ENCODE assay signal across 11 mouse cellular contexts in genomic region chr1:133713009-133713370, GRCm38 (mm10). TPM values are rescaled to one million over a fixed set of nuclear protein-coding genes. Genes with fewer than 3 reads are reported as not detected.
A peak's percentile ranks its signal among the peaks of the same experiment; 100 is the strongest.
DNase-seq lines count a peak whose midpoint lies in the region; ATAC-seq lines count a peak whose summit lies in the region.
"Had no signal": no experiment of that assay in that cellular context is flagged by ENCODE, and none has a peak within 500 bp of the region (broad histone marks: within the 10 kb centered on the region; RNA-seq: fewer than 3 reads in every experiment).

No protein-coding gene starts in this region.

- H3K9ac ChIP-seq in forebrain, embryonic 15.5 days (replicated peaks) = no peak overlapping the region
- H3K9ac ChIP-seq in liver, embryonic 13.5 days = no peak overlapping the region
- H3K9ac ChIP-seq in liver, embryonic 12.5 days = no peak overlapping the region
- H3K9ac ChIP-seq in liver, embryonic 16.5 days (ENCODE audit: low read depth, low read length) = no peak overlapping the region
- H3K9ac ChIP-seq: heart, embryonic 15.5 days had no signal

- no peak overlapping the region for H3K4me2 ChIP-seq in forebrain, embryonic 15.5 days (replicated peaks)
- no peak overlapping the region for H3K4me2 ChIP-seq in liver, embryonic 13.5 days
- H3K4me2 ChIP-seq in liver, embryonic 12.5 days = no peak overlapping the region
- no peak overlapping the region for H3K4me2 ChIP-seq in liver, embryonic 16.5 days (ENCODE audit: low read depth, low read length)
- H3K4me2 ChIP-seq: heart, embryonic 15.5 days had no signal

- H3K36me3 ChIP-seq in forebrain, embryonic 10.5 days (replicated peaks) = no peaks in the 10 kb centered on the region
- H3K36me3 ChIP-seq in forebrain, embryonic 15.5 days = peaks cover 9% of the 10 kb centered on the region; the same call in 1 of the 2 replicates
- H3K36me3 ChIP-seq in liver, embryonic 13.5 days = peaks cover 100% of the 10 kb centered on the region
- peaks cover 100% of the 10 kb centered on the region for H3K36me3 ChIP-seq in liver, embryonic 12.5 days
- H3K36me3 ChIP-seq in embryonic facial prominence, embryonic 10.5 days (replicated peaks) = peaks cover 7% of the 10 kb centered on the region; the same call in 1 of the 2 replicates
- peaks cover 76% of the 10 kb centered on the region for H3K36me3 ChIP-seq in liver, embryonic 16.5 days (ENCODE audit: control insufficient read depth, insufficient read depth)
- H3K36me3 ChIP-seq: heart, embryonic 15.5 days had no signal

- no peak for DNase-seq in forebrain, embryonic 10.5 days (ENCODE audit: extremely low spot score, low spot score)
- DNase-seq in liver, embryonic 13.5 days = no peak
- peak; percentile 22 for DNase-seq in embryonic facial prominence, embryonic 10.5 days (ENCODE audit: low spot score)
- DNase-seq in retina, embryonic 14.5 days (ENCODE audit: low spot score) = no peak
- DNase-seq: cerebellum, postnatal 14 days had no signal

- no peaks in the 10 kb centered on the region for H3K9me3 ChIP-seq in forebrain, embryonic 10.5 days
- no peaks in the 10 kb centered on the region for H3K9me3 ChIP-seq in forebrain, embryonic 15.5 days
- no peaks in the 10 kb centered on the region for H3K9me3 ChIP-seq in liver, embryonic 13.5 days (replicated peaks)
- no peaks in the 10 kb centered on the region for H3K9me3 ChIP-seq in liver, embryonic 12.5 days (replicated peaks)
- H3K9me3 ChIP-seq in embryonic facial prominence, embryonic 10.5 days = no peaks in the 10 kb centered on the region
- H3K9me3 ChIP-seq in liver, embryonic 16.5 days (replicated peaks; ENCODE audit: control insufficient read depth, low read length) = no peaks in the 10 kb centered on the region
- H3K9me3 ChIP-seq: heart, embryonic 15.5 days had no signal

- no peak for ATAC-seq in forebrain, embryonic 15.5 days (replicated peaks)
- ATAC-seq in liver, embryonic 13.5 days (ENCODE audit: low read depth) = peak; percentile 43
- no peak for ATAC-seq in liver, embryonic 12.5 days
- ATAC-seq in liver, embryonic 16.5 days (ENCODE audit: low read depth) = peak; percentile 65
- ATAC-seq in frontal cortex, adult (ENCODE audit: low TSS enrichment) = no peak

- 0 out of 2 replicates have a peak overlapping the region, but pooled peaks have one; percentile 53 for H3K27ac ChIP-seq in forebrain, embryonic 10.5 days
- no peak overlapping the region for H3K27ac ChIP-seq in forebrain, embryonic 15.5 days (replicated peaks)
- H3K27ac ChIP-seq in liver, embryonic 13.5 days = peak overlapping the region; percentile 44
- H3K27ac ChIP-seq in liver, embryonic 12.5 days = no peak overlapping the region
- peak overlapping the region; percentile 69 for H3K27ac ChIP-seq in embryonic facial prominence, embryonic 10.5 days (replicated peaks)
- no peak overlapping the region for H3K27ac ChIP-seq in liver, embryonic 16.5 days (ENCODE audit: low read length)
- H3K27ac ChIP-seq: heart, embryonic 15.5 days; layer of hippocampus, adult 2 months had no signal

- no peak overlapping the region for H3K4me3 ChIP-seq in forebrain, embryonic 10.5 days
- no peak overlapping the region for H3K4me3 ChIP-seq in forebrain, embryonic 15.5 days
- H3K4me3 ChIP-seq in liver, embryonic 13.5 days (replicated peaks) = no peak overlapping the region
- H3K4me3 ChIP-seq in liver, embryonic 12.5 days = no peak overlapping the region
- H3K4me3 ChIP-seq in embryonic facial prominence, embryonic 10.5 days = no peak overlapping the region
- no peak overlapping the region for H3K4me3 ChIP-seq in liver, embryonic 16.5 days (ENCODE audit: low read depth, low read length)
- H3K4me3 ChIP-seq: heart, embryonic 15.5 days; layer of hippocampus, adult 2 months had no signal

- H3K27me3 ChIP-seq in forebrain, embryonic 10.5 days (ENCODE audit: poor library complexity, severe bottlenecking) = no peaks in the 10 kb centered on the region
- no peaks in the 10 kb centered on the region for H3K27me3 ChIP-seq in forebrain, embryonic 15.5 days
- no peaks in the 10 kb centered on the region for H3K27me3 ChIP-seq in liver, embryonic 13.5 days
- H3K27me3 ChIP-seq in liver, embryonic 12.5 days (replicated peaks) = no peaks in the 10 kb centered on the region
- no peaks in the 10 kb centered on the region for H3K27me3 ChIP-seq in embryonic facial prominence, embryonic 10.5 days (replicated peaks; ENCODE audit: low read depth, poor library complexity, severe bottlenecking)
- H3K27me3 ChIP-seq in liver, embryonic 16.5 days (ENCODE audit: control insufficient read depth, insufficient read depth, low read depth, low read length) = no peaks in the 10 kb centered on the region
- H3K27me3 ChIP-seq: heart, embryonic 15.5 days had no signal

- H3K4me1 ChIP-seq in forebrain, embryonic 10.5 days = peaks cover 49% of the 10 kb centered on the region
- H3K4me1 ChIP-seq in forebrain, embryonic 15.5 days = 0 out of 2 replicates have a peak, but pooled peaks cover 8% of the 10 kb centered on the region
- H3K4me1 ChIP-seq in liver, embryonic 13.5 days (replicated peaks) = peaks cover 43% of the 10 kb centered on the region
- peaks cover 12% of the 10 kb centered on the region; the same call in 1 of the 2 replicates for H3K4me1 ChIP-seq in liver, embryonic 12.5 days
- H3K4me1 ChIP-seq in embryonic facial prominence, embryonic 10.5 days = peaks cover 52% of the 10 kb centered on the region
- peaks cover 5% of the 10 kb centered on the region for H3K4me1 ChIP-seq in liver, embryonic 16.5 days (ENCODE audit: control insufficient read depth, low read depth, low read length)

- WGBS in forebrain, embryonic 10.5 days = 41% methylated on average over 2 of the region's 2 CpGs
- 39% methylated on average over 2 of the region's 2 CpGs for whole genome bisulfite sequencing in forebrain, embryonic 15.5 days
- 66% methylated on average over 2 of the region's 2 CpGs for WGBS in liver, embryonic 13.5 days (ENCODE audit: insufficient replicate concordance)
- WGBS in liver, embryonic 12.5 days (ENCODE audit: insufficient replicate concordance) = 70% methylated on average over 2 of the region's 2 CpGs
- 23% methylated on average over 2 of the region's 2 CpGs for WGBS in embryonic facial prominence, embryonic 10.5 days
- 74% methylated on average over 2 of the region's 2 CpGs for WGBS in liver, embryonic 16.5 days (ENCODE audit: insufficient replicate concordance)

RNA-seq across cellular contexts. Expression of gene Lax1, which starts 23.1 kb away (rescaled TPM):
- polyA plus RNA-seq in forebrain, embryonic 10.5 days (2016; fragmentation: Nextera tagmentation; extraction: Ambion mirVana) = 0.44 and 0.93 TPM in 2 replicates
- not detected in 2 replicates for polyA plus RNA-seq in forebrain, embryonic 15.5 days (2015; fragmentation: Nextera tagmentation; extraction: Ambion mirVana)
- 0.28 and 0.65 TPM in 2 replicates for polyA plus RNA-seq in liver, embryonic 13.5 days (2015; fragmentation: Nextera tagmentation; extraction: Ambion mirVana)
- 0.61 TPM in 2 replicates for polyA plus RNA-seq in liver, embryonic 12.5 days (2016; fragmentation: Nextera tagmentation; extraction: Ambion mirVana)
- polyA plus RNA-seq in embryonic facial prominence, embryonic 10.5 days (2016; fragmentation: Nextera tagmentation; extraction: Ambion mirVana) = 0.16 and 0.39 TPM in 2 replicates
- polyA plus RNA-seq in liver, embryonic 16.5 days (2015; fragmentation: Nextera tagmentation; extraction: Ambion mirVana) = 0.51 and 0.78 TPM in 2 replicates

RNA-seq across cellular contexts. Expression of gene Gm38394, which starts 51.9 kb away (rescaled TPM):
- 4.3 and 4.4 TPM in 2 replicates for polyA plus RNA-seq in forebrain, embryonic 10.5 days (2016; fragmentation: Nextera tagmentation; extraction: Ambion mirVana)
- 3.6 TPM in 2 replicates for polyA plus RNA-seq in forebrain, embryonic 15.5 days (2015; fragmentation: Nextera tagmentation; extraction: Ambion mirVana)
- polyA plus RNA-seq in liver, embryonic 13.5 days (2015; fragmentation: Nextera tagmentation; extraction: Ambion mirVana) = 0.97 and 1.2 TPM in 2 replicates
- 2.0 and 2.2 TPM in 2 replicates for polyA plus RNA-seq in liver, embryonic 12.5 days (2016; fragmentation: Nextera tagmentation; extraction: Ambion mirVana)
- 5.0 and 6.3 TPM in 2 replicates for polyA plus RNA-seq in embryonic facial prominence, embryonic 10.5 days (2016; fragmentation: Nextera tagmentation; extraction: Ambion mirVana)
- 1.4 TPM in 2 replicates for polyA plus RNA-seq in liver, embryonic 16.5 days (2015; fragmentation: Nextera tagmentation; extraction: Ambion mirVana)

RNA-seq across cellular contexts. Expression of gene Zbed6, which starts 52.3 kb away (rescaled TPM):
- not detected in 2 replicates for polyA plus RNA-seq in forebrain, embryonic 10.5 days (2016; fragmentation: Nextera tagmentation; extraction: Ambion mirVana)
- polyA plus RNA-seq in forebrain, embryonic 15.5 days (2015; fragmentation: Nextera tagmentation; extraction: Ambion mirVana) = not detected in 2 replicates
- polyA plus RNA-seq in liver, embryonic 13.5 days (2015; fragmentation: Nextera tagmentation; extraction: Ambion mirVana) = not detected in 2 replicates
- polyA plus RNA-seq in liver, embryonic 12.5 days (2016; fragmentation: Nextera tagmentation; extraction: Ambion mirVana) = not detected in 2 replicates
- polyA plus RNA-seq in embryonic facial prominence, embryonic 10.5 days (2016; fragmentation: Nextera tagmentation; extraction: Ambion mirVana) = not detected in 2 replicates
- polyA plus RNA-seq in liver, embryonic 16.5 days (2015; fragmentation: Nextera tagmentation; extraction: Ambion mirVana) = not detected in 2 replicates
- polyA plus RNA-seq: heart, embryonic 15.5 days had no signal

Comparison
In these comparisons a context has a peak if more than half of its experiments do, and no peak if none do; other contexts are left out.
1. H3K27ac ChIP-seq: peak in forebrain, embryonic 10.5 days (single experiment), liver, embryonic 13.5 days (single experiment) and embryonic facial prominence, embryonic 10.5 days (single experiment); none in forebrain, embryonic 15.5 days (single experiment), liver, embryonic 12.5 days (single experiment) and liver, embryonic 16.5 days (single experiment).
2. ATAC-seq: peak in liver, embryonic 13.5 days (single experiment) and liver, embryonic 16.5 days (single experiment); none in forebrain, embryonic 15.5 days (single experiment), liver, embryonic 12.5 days (single experiment) and frontal cortex, adult (single experiment).